Mouse (Mus musculus) CH12.LX (cell line): ENCODE measurements at regions not wholly inside any gene's neighbourhood (a gene's known extent, or its start where the extent isn't known, plus 50 kb on each side); places are given as distances from the start of the nearest gene placed in this dataset.

Experiments used
- DNase-seq: peaks from one replicate; pipeline ENCODE4 v3.0.0-alpha.2; 2013; ENCODE audit errors: extremely low read depth
- H3K27ac ChIP-seq: 2 replicates; pipeline ENCODE4 v1.5.1; 2012; ENCODE audit warnings: low read depth, mild to moderate bottlenecking, control low read depth, moderate library complexity; ENCODE audit not compliant: insufficient read depth
- H3K27me3 ChIP-seq: replicated peaks from 2 replicates; pipeline ENCODE3; 2012; ENCODE audit warnings: inconsistent platforms
- H3K36me3 ChIP-seq, 2 experiments: replicated peaks in 1 of 2; 2 replicates each; pipeline versions ENCODE3 to v1.6.1; 2012; ENCODE audit warnings: inconsistent platforms in 1 of 2, low read length in 1 of 2, mild to moderate bottlenecking in 1 of 2, mixed read lengths in 1 of 2, moderate library complexity in 1 of 2; ENCODE audit not compliant: control insufficient read depth in 1 of 2, insufficient read depth in 1 of 2
- H3K4me1 ChIP-seq, 2 experiments: 2 replicates each; pipeline ENCODE4 v1.6.1; 2012; ENCODE audit warnings: inconsistent platforms in 1 of 2, moderate library complexity in 1 of 2; ENCODE audit not compliant: insufficient read depth in 2 of 2, control insufficient read depth in 1 of 2
- H3K4me2 ChIP-seq: 2 replicates; pipeline ENCODE4 v1.6.1; 2012; ENCODE audit warnings: low read depth, mild to moderate bottlenecking, control low read depth; ENCODE audit not compliant: poor library complexity, insufficient read depth, severe bottlenecking
- H3K4me3 ChIP-seq, 3 experiments: fragments of 150-350 bp in 1 of 3; sonication (generic) in 1 of 3; replicated peaks in 1 of 3; 2 replicates each; pipeline versions ENCODE3 to v1.5.1; 2011 to 2012; ENCODE audit warnings: low read depth in 2 of 3, low read length in 2 of 3, mild to moderate bottlenecking in 2 of 3, moderate library complexity in 2 of 3, control low read depth in 1 of 3, improper control_type of control experiment in 1 of 3, inconsistent platforms in 1 of 3, mixed read lengths in 1 of 3; ENCODE audit not compliant: poor library complexity in 1 of 3
- H3K79me2 ChIP-seq: replicated peaks from 2 replicates; pipeline ENCODE4 v1.6.1; 2012; ENCODE audit warnings: mild to moderate bottlenecking, moderate library complexity; ENCODE audit not compliant: control insufficient read depth, poor library complexity, insufficient read depth, severe bottlenecking; ENCODE audit errors: extremely low read depth
- H3K9ac ChIP-seq: 2 replicates; pipeline ENCODE4 v1.6.1; 2012; ENCODE audit warnings: low read depth, mild to moderate bottlenecking, control low read depth, moderate library complexity; ENCODE audit not compliant: insufficient read depth
- H3K9me3 ChIP-seq: replicated peaks from 2 replicates; pipeline ENCODE3; 2012; ENCODE audit warnings: low read length, inconsistent platforms, mixed read lengths
- CHD2 ChIP-seq: IDR thresholded peaks from 2 replicates; pipeline ENCODE4 v1.6.1; 2011; ENCODE audit warnings: low read length, improper control_type of control experiment
- CTCF ChIP-seq, 2 experiments: IDR thresholded peaks in 1 of 2; conservative IDR thresholded peaks in 1 of 2; 2 replicates each; pipeline ENCODE4 v1.5.1; 2011 to 2012; ENCODE audit warnings: low read depth in 2 of 2, low read length in 2 of 2, improper control_type of control experiment in 1 of 2, inconsistent platforms in 1 of 2, mild to moderate bottlenecking in 1 of 2, moderate library complexity in 1 of 2
- EP300 ChIP-seq: IDR thresholded peaks from 2 replicates; pipeline ENCODE4 v1.6.1; 2011; ENCODE audit warnings: low read length, improper control_type of control experiment
- JUN ChIP-seq: IDR thresholded peaks from 2 replicates; pipeline ENCODE4 v1.6.1; 2011; ENCODE audit warnings: low read depth, mild to moderate bottlenecking, low read length, improper control_type of control experiment, moderate library complexity; ENCODE audit not compliant: insufficient read depth
- NRF1 ChIP-seq: IDR thresholded peaks from 2 replicates; pipeline ENCODE4 v1.6.1; 2014; ENCODE audit warnings: low read depth, mild to moderate bottlenecking, inconsistent platforms, low read length, improper control_type of control experiment, moderate library complexity
- POLR2A ChIP-seq: IDR thresholded peaks from 2 replicates; pipeline ENCODE4 v1.6.1; 2011; ENCODE audit warnings: low read depth, mild to moderate bottlenecking, improper control_type of control experiment, low read length
- POLR2AphosphoS2 ChIP-seq: IDR thresholded peaks from 2 replicates; pipeline ENCODE4 v1.6.1; 2011; ENCODE audit warnings: low read depth, low read length, improper control_type of control experiment
- RAD21 ChIP-seq: IDR thresholded peaks from 2 replicates; pipeline ENCODE4 v1.6.1; 2011; ENCODE audit warnings: low read depth, mild to moderate bottlenecking, low read length, improper control_type of control experiment, moderate library complexity
- SMC3 ChIP-seq: IDR thresholded peaks from 2 replicates; pipeline ENCODE4 v1.6.1; 2011; ENCODE audit warnings: low read depth, low read length, improper control_type of control experiment
- USF2 ChIP-seq: conservative IDR thresholded peaks from 2 replicates; pipeline ENCODE4 v1.6.1; 2011; ENCODE audit warnings: low read depth, low read length, improper control_type of control experiment
- ZKSCAN1 ChIP-seq: IDR thresholded peaks from 2 replicates; pipeline ENCODE4 v1.6.1; 2012; ENCODE audit warnings: low read depth, inconsistent platforms, low read length, improper control_type of control experiment, borderline replicate concordance
- ZMIZ1 ChIP-seq: IDR thresholded peaks from 2 replicates; pipeline ENCODE4 v1.6.1; 2012; ENCODE audit warnings: low read depth, mild to moderate bottlenecking, inconsistent platforms, low read length, improper control_type of control experiment
- dilution Hi-C: fragments of 300-500 bp; cut with MboI; formaldehyde crosslinking; loops from 2 replicates; pipeline ENCODE4 v1.14.3; 2020; ENCODE audit warnings: low sequenced_read_pairs; ENCODE audit not compliant: extremely low pct_unique_long_range_greater_than_20kb, extremely low pct_ligation_motif_present
- in situ Hi-C: fragments of 300-500 bp; cut with MboI; formaldehyde crosslinking; loops from 3 replicates; pipeline ENCODE4 v1.14.3; 2019; ENCODE audit warnings: low sequenced_read_pairs, low pct_ligation_motif_present, low pct_unique_long_range_greater_than_20kb, mixed read lengths

DNA sequence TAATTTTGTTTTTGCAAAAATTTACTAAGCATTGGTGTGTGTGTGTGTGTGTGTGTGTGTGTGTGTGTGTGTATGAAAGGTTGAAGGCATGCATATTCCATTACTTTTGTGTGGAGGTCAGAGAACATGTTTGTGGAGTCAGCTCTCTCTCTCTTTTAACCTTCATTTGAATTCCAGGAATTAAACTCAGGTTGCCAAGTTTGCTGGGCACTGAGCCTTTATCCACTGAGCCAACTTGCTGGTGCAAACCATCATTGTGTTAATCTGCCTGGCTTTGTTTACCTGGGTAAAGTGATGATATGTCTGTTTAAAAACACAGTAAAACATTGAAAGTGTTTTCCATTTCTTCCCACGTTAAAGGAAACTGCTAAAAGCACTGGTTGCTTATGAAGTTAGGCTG is 154.7 kb upstream of the Kcnq5 start (continued):
- TF ChIP-seq JUN: no peak
- no peak for TF ChIP-seq ZMIZ1

DNA sequence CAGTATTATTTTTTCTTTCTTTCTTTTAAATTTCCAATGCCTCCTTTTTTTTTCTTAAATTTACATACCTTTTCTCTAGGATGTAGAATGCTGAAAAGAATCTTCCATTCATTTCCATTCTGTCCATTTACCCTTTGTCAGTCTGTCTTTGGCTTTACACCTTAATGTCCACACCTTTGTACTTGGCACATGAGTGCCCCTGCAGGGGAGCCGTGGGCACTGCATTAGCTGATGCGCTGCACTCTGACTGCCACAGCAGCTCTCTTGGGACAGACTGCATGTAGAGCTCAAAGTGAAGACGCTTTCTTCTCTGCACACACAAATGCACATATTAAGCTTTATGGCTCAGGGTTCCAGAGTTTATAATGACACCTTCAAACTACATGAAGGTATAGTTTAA is 143.8 kb upstream of the Kcnq5 start:
- Histone ChIP-seq H3K4me1 (no peaks in the 10 kb centered on the region), H3K36me3 (no peaks in the 10 kb centered on the region), H3K9me3 (no peaks in the 10 kb centered on the region), H3K4me2 (no peak overlapping the region), H3K9ac (no peak overlapping the region), H3K79me2 (no peaks in the 10 kb centered on the region), H3K4me3 (no peak overlapping the region), H3K27ac (no peak overlapping the region), H3K27me3 (no peaks in the 10 kb centered on the region)
- peak; percentile 24 for DNase-seq
- dilution Hi-C loops: no loop called here
- TF ChIP-seq POLR2AphosphoS2: no peak
- peak in 1 of 2 experiments; percentile 62; a peak in 2 of 4 replicates for TF ChIP-seq CTCF (conservative IDR thresholded peaks at IDR 0.05 in 1 of 2, IDR thresholded peaks at IDR 0.05 in 1 of 2; ENCODE audit: low read depth in 2 of 2, low read length in 2 of 2)
- no peak for TF ChIP-seq NRF1
- TF ChIP-seq RAD21: peak; percentile 58
- peak; percentile 35 for TF ChIP-seq SMC3
- in situ Hi-C loops: no loop called here

DNA sequence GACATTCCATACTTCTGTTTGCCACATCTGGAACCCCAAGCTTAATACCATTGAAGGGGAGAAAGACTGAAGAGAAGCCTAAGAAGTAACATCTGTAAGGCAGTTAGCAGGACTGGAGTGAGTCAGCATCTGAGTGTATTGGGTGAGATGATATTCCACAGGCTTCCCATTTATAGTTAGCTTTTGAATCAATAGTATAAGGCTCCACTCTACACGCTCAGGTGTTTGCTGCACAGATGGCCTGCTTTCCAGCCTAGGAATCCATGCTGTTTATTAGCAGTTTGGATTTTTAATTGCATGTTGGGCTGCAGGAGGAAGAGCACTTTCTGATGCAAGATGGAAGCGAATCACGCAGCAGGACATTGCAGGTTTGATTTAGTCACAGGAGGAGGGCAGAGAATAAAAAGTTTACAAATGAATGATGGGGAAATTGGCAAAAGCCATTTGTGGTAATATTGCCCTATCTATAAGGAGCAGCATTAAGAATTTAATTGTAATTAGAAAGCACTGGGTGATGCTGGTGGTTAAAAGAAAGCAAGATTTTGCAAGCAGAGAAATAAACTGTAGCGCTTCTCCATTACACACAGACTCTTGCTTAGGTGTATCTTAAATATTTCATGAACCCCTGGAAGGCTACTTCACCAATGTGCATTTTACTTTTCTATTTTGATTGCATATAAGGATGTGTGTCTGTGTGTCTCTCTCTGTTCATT is 109.8 kb upstream of the Kcnq5 start:
- Histone ChIP-seq H3K27ac (no peak overlapping the region), H3K4me3 (no peak overlapping the region), H3K36me3 (no peaks in the 10 kb centered on the region), H3K4me2 (no peak overlapping the region), H3K79me2 (no peaks in the 10 kb centered on the region), H3K4me1 (no peaks in the 10 kb centered on the region), H3K9me3 (no peaks in the 10 kb centered on the region), H3K27me3 (no peaks in the 10 kb centered on the region), H3K9ac (no peak overlapping the region)
- in situ Hi-C loops (no loop called here), dilution Hi-C loops (no loop called here)
- no peak for DNase-seq
- TF ChIP-seq USF2: no peak
- no peak for TF ChIP-seq EP300
- TF ChIP-seq POLR2A: no peak
- no peak for TF ChIP-seq CHD2
- TF ChIP-seq NRF1: no peak
- no peak for TF ChIP-seq ZKSCAN1
- TF ChIP-seq, all 38 proteins: peak for 0

DNA sequence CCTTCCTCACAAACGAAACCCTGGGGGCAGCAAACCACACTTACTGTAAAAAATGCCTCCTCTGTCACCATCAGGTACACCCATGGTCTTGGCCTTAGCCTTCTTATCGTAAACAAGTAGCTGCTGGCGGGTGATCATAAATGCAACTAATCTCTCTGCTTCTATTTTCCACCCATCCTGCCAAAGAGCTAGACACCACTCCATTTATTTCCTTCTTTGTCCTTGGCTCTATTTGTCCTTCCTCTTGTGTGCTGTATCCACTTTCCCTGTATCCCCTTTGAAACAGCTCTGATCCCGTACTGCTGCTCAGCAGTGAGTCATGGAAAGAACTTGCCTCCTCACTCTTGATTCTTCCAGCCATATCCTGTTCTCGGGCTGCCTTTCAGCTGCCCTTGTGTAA is 108.3 kb upstream of the Kcnq5 start:
- H3K4me1 ChIP-seq: no peaks in the 10 kb centered on the region
- in situ Hi-C loops (no loop called here), dilution Hi-C loops (no loop called here)
- no peaks in the 10 kb centered on the region for H3K79me2 ChIP-seq
- H3K4me2 ChIP-seq: no peak overlapping the region
- H3K27ac ChIP-seq: no peak overlapping the region
- H3K9me3 ChIP-seq: no peaks in the 10 kb centered on the region
- TF ChIP-seq SMC3: no peak
- DNase-seq: no peak
- H3K27me3 ChIP-seq: no peaks in the 10 kb centered on the region
- H3K9ac ChIP-seq: no peak overlapping the region
- no peaks in the 10 kb centered on the region for H3K36me3 ChIP-seq
- H3K4me3 ChIP-seq: no peak overlapping the region
